Mouse (Mus musculus): ENCODE results near the gene Fam13c.

GRCm38 (mm10) chr10:70594007-70594406, 153.7 kb downstream of the Fam13c start:
- TF ChIP-seq HCFC1 (IDR thresholded peaks at IDR 0.05; ENCODE audit: borderline replicate concordance, insufficient read depth, low read length) (no peak), ZNF384 (IDR thresholded peaks at IDR 0.05; ENCODE audit: low read depth, low read length) (no peak)

Data from ES-E14 (cell line).